Mouse (Mus musculus): ENCODE measurements around the gene Castor2. TPM values are rescaled to one million over a fixed set of nuclear protein-coding genes. Genes with fewer than 3 reads are reported as not detected.

The Castor2 gene
- total RNA-seq, 4 experiments from 2014 or later, result 62.4 to 89.4 (median 68.0) TPM

DNA sequence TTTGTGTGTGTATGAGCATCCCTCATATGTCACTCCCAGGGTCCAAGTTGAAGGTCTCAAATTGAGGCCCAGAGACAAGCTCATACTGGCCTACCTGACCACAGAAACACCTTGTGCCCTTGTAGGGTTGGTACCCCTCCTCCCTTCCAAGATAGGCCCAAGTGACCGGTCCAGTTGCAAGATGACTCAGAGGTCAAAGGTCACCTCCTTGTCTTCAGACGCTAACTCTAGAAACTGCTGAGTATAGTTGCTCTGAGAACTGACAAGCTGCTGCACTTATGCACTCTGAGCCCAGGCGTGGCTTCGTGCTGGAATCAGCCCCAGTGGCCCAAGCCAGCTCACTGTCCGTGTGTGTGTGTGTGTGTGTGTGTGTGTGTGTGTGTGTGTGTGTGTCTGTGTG lies 2.4 kb downstream of the Castor2 start:
- no peak for DNase-seq (ENCODE audit: low spot score in 2 of 2)

- no peak for DNase-seq (ENCODE audit: low spot score in 2 of 2)
These were observed 3.2 kb downstream of the Castor2 start for GRCm38 (mm10) chr5:134102720-134103119.

- no peak for DNase-seq (ENCODE audit: low spot score in 2 of 2)
These were observed 6.3 kb downstream of the Castor2 start for GRCm38 (mm10) chr5:134105829-134106228.

DNA sequence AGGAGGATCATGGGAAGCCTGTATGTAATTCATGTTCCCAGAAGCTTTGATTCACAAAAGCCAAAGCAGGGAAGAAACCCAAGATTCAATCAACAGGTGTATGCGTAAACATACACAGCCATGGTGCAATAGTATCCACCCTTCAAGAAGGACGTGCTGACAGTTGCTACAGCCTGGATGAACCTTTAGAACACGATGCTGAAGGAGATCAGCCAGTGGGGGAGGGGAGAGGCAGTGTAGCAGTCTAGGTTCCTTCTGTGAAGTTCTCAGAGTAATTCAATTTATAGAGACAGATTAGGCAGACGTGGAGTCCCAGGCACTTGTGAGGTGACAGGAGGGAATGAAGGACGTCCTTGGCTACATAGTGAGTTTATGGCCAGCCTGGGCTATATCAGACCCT lies 15.5 kb downstream of the Castor2 start:
- DNase-seq (ENCODE audit: low spot score in 2 of 2), result no peak

DNA sequence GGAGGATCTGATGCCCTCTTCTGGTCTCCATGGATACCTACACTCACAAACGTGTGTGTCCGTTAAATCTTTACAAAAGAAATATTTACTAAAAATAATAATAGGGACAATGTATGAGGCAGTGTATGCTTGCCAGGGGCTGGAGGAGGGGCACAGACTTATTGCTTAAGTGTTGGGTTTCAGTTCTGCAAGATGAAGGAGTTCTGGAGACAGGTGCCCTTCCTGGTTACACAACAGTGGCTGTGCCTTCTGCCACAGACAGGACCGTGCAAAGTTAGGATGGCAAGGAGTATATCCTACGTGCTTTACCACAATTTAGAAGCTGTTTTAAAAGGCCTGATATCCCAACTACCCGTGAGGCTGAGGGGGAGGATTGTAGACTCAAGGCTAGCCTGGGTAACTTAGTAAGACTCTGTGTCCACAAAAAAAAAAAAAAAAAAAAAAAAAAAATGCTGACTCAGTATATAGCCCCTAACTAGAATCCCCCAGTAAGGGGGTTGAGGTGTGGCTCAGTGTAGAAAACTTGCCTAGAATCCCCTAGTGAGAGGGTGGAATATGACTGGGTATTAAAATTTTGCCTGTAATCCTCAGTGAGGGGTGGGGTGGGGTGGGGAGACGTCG lies 16.2 kb downstream of the Castor2 start:
- DNase-seq (ENCODE audit: low spot score in 2 of 2), result no peak

DNA sequence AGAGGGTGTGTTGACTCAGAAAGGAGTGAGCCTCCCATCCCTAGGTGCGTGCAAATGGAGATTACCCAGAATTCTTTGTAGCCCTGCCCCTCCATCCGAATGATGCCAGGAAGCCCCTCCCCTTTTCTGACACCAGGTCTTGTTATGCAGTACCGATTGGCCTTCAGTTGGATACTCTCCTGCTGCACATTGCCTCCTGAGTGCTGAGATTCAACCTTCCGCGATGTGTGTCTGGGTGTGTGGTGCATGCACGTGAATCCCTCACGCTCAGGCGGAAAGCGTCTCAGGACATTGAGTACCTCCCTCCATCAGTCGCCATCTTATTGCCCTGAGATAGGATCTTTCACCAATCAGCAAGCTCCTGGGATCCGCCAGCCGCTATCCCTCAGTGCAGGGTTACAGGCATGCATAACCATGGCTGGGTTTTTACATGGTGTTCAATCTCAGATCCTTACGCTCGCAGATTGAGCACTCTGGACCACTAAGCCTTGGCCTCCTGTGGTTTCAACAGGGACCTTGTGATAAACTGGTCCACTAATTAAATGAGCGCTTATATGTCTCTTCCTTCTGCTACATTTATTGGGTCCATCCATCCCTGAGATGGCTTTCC lies 19.4 kb downstream of the Castor2 start:
- DNase-seq (ENCODE audit: low spot score in 2 of 2), result no peak

GRCm38 (mm10) chr5:134119481-134120120 lies 20.1 kb downstream of the Castor2 start:
- no peak for DNase-seq (ENCODE audit: low spot score in 2 of 2)

GRCm38 (mm10) chr5:134120135-134120534 lies 20.6 kb downstream of the Castor2 start:
- no peak for DNase-seq (ENCODE audit: low spot score in 2 of 2)

GRCm38 (mm10) chr5:134121138-134121892 lies 21.8 kb downstream of the Castor2 start:
- no peak for DNase-seq (ENCODE audit: low spot score in 2 of 2)

- DNase-seq (ENCODE audit: low spot score in 2 of 2), result no peak
These were observed 22.4 kb downstream of the Castor2 start for GRCm38 (mm10) chr5:134121893-134122259.

- DNase-seq (ENCODE audit: low spot score in 2 of 2), result no peak
These were observed 24.3 kb downstream of the Castor2 start for GRCm38 (mm10) chr5:134123846-134124245.

GRCm38 (mm10) chr5:134126232-134126631 lies 26.7 kb downstream of the Castor2 start:
- no peak for DNase-seq (ENCODE audit: low spot score in 2 of 2)

DNA sequence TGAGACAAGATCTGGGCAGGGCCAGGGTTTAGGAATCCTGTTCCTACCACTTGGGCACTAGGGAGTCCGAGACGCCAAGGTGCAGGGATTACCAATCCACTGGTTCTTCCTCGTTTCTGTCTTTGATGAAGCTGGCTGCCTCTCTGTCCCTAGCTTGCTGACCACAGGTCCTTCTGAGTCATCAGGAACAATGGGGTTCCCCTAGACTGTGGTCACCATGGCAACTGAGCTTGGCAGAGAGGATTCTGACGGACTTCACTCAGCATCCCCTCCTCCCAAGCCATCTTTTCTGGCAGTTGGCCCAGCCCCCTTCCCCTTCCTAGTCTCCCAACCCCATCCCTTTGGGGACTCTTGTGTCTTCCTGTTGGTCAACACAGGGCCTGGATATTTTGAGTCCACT lies 32.1 kb downstream of the Castor2 start:
- no peak for DNase-seq (ENCODE audit: low spot score in 2 of 2)

DNA sequence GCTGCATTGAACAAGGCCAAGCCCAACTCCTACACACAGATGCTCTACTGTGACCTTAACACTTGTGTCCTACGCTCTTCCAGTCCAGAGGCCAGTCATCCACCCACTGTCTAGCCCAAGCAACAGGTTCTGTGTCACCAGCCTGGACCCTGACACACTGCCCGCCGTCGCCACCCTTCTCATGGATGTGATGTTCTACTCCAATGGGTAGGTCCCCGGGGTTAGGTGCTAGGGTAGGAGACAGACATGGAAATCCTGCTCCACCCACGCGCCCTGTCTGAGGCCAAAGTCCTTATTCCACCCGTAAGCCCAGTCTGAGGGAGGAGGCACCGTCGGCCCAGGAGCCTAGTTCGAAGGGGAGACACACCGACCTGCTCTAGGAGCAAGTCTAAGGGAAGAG lies 36.5 kb downstream of the Castor2 start:
- DNase-seq (ENCODE audit: low spot score in 2 of 2), result no peak

DNA sequence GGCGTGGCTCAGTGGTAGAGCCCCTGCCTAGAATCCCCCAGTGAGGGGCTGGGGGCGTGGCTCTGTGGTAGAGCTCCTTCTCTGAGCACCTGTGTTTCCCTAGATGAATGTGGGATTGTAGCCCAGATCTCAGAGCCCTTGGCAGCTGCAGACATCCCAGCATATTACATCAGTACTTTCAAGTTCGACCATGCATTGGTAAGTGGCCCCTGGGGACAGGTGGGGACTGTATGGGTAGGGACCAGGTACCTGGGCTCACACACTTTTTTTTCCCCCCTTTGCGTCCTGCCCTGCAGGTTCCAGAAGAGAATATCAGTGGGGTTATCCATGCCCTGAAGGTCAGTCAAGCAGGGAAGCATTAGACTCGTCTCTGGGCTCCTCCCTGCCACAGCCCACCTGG lies 38.4 kb downstream of the Castor2 start:
- DNase-seq (ENCODE audit: low spot score in 2 of 2), result no peak

DNA sequence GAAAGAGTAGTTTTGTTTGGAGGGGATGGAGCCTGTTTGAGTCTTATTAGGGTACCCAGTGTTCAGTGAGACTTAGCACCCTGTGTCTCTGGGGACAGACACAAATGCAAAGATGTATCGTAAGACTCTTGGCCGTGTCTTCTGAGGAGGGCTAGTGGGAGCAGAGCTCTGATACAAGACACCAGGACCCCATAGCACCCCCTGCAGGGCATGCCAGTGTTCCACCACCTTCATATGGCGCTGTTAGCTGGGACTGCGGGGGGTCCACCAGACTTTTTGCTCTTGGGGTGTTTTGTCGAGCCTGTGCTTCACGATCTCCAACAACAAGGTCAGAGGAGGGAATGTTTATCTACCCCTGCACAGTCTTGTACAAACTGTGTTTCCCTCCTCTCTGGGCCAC lies 39.9 kb downstream of the Castor2 start:
- no peak for DNase-seq (ENCODE audit: low spot score in 2 of 2)

DNA sequence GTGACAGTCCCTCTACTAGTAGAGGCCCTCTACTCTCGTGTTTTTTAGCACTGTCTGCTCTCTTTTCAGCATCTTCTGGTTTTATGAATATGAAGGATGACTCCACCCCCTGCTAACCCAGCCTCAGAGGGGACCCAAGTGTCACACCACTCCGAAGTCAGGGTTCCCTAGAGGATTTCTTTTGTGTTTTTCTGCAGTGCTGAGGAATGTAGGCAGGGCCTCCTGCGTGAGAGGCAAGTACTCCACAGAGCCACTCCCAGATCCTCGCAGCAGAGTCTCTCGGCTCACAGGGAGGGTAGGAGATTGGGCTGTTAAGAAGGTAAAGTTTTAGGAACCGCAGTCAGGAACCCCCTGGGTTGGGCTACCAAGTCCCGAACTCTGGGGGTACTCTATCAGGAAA lies 41.7 kb downstream of the Castor2 start:
- no peak for DNase-seq (ENCODE audit: low spot score in 2 of 2)

GRCm38 (mm10) chr5:134142381-134142780 lies 42.9 kb downstream of the Castor2 start:
- DNase-seq (ENCODE audit: low spot score in 2 of 2), result no peak

- no peak for DNase-seq (ENCODE audit: low spot score in 2 of 2)
These were observed 45.5 kb downstream of the Castor2 start for GRCm38 (mm10) chr5:134144986-134145385.

GRCm38 (mm10) chr5:134147194-134147753 lies 47.8 kb downstream of the Castor2 start:
- DNase-seq (ENCODE audit: low spot score in 2 of 2), result no peak

GRCm38 (mm10) chr5:134148153-134148552 lies 48.6 kb downstream of the Castor2 start:
- DNase-seq (ENCODE audit: low spot score in 2 of 2), result no peak

- no peak for DNase-seq (ENCODE audit: low spot score in 2 of 2)
These were observed 52.4 kb downstream of the Castor2 start for GRCm38 (mm10) chr5:134151895-134152294.

All from left cerebral cortex, adult 8-10 months (tissue).